Mouse (Mus musculus) kidney, postnatal 14 days (tissue): Measurements from ENCODE around the gene Slc12a6.

ENCODE experiments used
- DNase-seq: peaks from one replicate; pipeline ENCODE4 v3.0.0; 2022; ENCODE audit warnings: mixed read lengths

The Slc12a6 gene

DNA sequence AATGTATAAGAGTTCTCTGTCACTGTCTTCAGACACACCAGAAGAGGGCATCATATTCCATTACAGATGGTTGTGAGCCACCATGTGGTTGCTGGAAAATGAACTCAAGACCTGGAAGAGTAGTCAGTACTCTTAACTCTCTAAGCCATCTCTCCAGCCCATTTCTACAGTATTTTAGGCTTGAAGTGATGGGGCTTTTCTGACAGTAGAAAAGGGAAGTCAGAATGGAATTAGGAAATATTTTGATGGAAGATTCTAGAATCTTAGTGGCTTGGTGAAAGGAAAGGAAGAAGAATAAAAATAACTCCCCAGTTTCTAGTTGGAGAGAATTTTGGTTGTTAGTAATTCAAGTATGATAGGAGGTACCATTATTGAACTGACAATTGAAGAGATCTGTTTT, 128.3 kb downstream of the Slc12a6 start:
- no peak for DNase-seq

DNA sequence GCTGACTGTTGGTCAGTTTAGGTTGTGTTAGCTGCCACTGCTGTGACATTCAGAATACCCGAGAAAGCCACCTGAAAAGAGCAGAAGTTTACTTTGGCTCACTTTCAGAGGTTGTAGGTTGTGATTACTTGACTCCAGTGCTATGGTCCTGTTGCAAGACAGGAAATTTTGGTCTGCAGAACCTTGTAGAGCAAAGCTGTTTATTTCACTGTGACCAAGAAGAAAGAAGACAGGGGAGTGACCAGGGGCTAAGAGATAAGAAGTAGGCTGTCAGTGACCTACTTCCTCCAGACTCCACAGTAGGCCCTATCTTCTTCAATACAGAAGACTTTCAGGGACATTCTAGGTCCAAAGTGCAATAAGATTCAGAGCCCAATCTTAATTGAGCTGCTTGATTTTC, 131.0 kb downstream of the Slc12a6 start:
- DNase-seq, result no peak

DNA sequence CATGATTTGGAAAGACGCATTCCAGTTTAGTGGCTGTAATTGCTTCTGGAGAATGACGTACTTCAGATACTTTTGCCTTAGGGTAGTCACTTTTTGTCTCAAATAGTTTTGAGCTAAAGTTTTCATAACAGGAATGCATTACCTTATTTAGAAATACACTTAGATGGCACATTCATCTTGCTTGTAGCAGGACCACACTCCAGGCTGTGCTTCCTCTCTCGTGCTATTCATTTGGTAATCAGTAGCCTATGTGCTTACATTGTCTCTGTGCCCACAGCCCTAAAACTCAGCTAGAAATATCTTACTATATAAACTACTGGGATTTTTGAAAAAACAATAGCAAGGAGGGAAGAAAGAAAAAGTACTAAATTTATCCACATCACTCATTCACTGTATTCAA, 141.4 kb downstream of the Slc12a6 start:
- DNase-seq, result no peak
